Mouse (Mus musculus): Measurements from ENCODE around the gene Ptp4a2. TPM values are rescaled to one million over a fixed set of nuclear protein-coding genes. Genes with fewer than 3 reads are reported as not detected.

Gene Ptp4a2
- polyA plus RNA-seq, 1 experiment from 2014 or later: 383 TPM

GRCm38 (mm10) chr4:129811605-129812468, 818 bp downstream of the Ptp4a2 start:
- Histone ChIP-seq H3K4me1 (replicated peaks; ENCODE audit: insufficient read depth, low read length) (0 out of 2 replicates have a peak, but pooled peaks cover 3% of the 10 kb centered on the region), H3K9me3 (replicated peaks; ENCODE audit: low read length) (no peaks in the 10 kb centered on the region), H3K36me3 (ENCODE audit: insufficient read depth, low read length) (no peaks in the 10 kb centered on the region), H3K9ac (ENCODE audit: low read depth, low read length) (no peak overlapping the region), H3K27ac (peak overlapping the region; percentile 60), H3K4me3 (replicated peaks; ENCODE audit: low read depth, low read length) (peak overlapping the region; percentile 37; the same call in 1 of the 2 replicates), H3K27me3 (ENCODE audit: insufficient read depth, low read length) (no peaks in the 10 kb centered on the region), H3K4me2 (ENCODE audit: low read length) (peak overlapping the region; percentile 60)
- ATAC-seq (replicated peaks; ENCODE audit: low FRiP score, low read depth): no peak
- WGBS: 63% methylated on average over 14 of the region's 14 CpGs
- no peak for DNase-seq (ENCODE audit: low spot score)
- TF ChIP-seq CTCF (IDR thresholded peaks at IDR 0.05; ENCODE audit: low read depth): no peak

GRCm38 (mm10) chr4:129817591-129817990, 6.6 kb downstream of the Ptp4a2 start:
- TF ChIP-seq CTCF (IDR thresholded peaks at IDR 0.05; ENCODE audit: low read depth): no peak
- Histone ChIP-seq H3K36me3 (ENCODE audit: insufficient read depth, low read length) (no peaks in the 10 kb centered on the region), H3K27ac (0 out of 2 replicates have a peak overlapping the region, but pooled peaks have one; percentile 1), H3K4me3 (replicated peaks; ENCODE audit: low read depth, low read length) (no peak overlapping the region), H3K9me3 (replicated peaks; ENCODE audit: low read length) (no peaks in the 10 kb centered on the region), H3K9ac (ENCODE audit: low read depth, low read length) (no peak overlapping the region), H3K27me3 (ENCODE audit: insufficient read depth, low read length) (no peaks in the 10 kb centered on the region), H3K4me1 (replicated peaks; ENCODE audit: insufficient read depth, low read length) (peaks cover 15% of the 10 kb centered on the region; the same call in 1 of the 2 replicates), H3K4me2 (ENCODE audit: low read length) (no peak overlapping the region)
- ATAC-seq (replicated peaks; ENCODE audit: low FRiP score, low read depth): no peak
- 73% methylated on average over 6 of the region's 6 CpGs for WGBS
- DNase-seq (ENCODE audit: low spot score): no peak

GRCm38 (mm10) chr4:129818506-129819195, 7.6 kb downstream of the Ptp4a2 start:
- ATAC-seq (replicated peaks; ENCODE audit: low FRiP score, low read depth) (no peak), DNase-seq (ENCODE audit: low spot score) (peak; percentile 45)
- no peaks in the 10 kb centered on the region for H3K9me3 ChIP-seq (replicated peaks; ENCODE audit: low read length)
- H3K4me2 ChIP-seq (ENCODE audit: low read length): no peak overlapping the region
- H3K4me1 ChIP-seq (replicated peaks; ENCODE audit: insufficient read depth, low read length): peaks cover 23% of the 10 kb centered on the region
- H3K9ac ChIP-seq (ENCODE audit: low read depth, low read length): no peak overlapping the region
- H3K4me3 ChIP-seq (replicated peaks; ENCODE audit: low read depth, low read length): no peak overlapping the region
- peak overlapping the region; percentile 98 for H3K27ac ChIP-seq
- WGBS: 40% methylated on average over 10 of the region's 10 CpGs
- no peaks in the 10 kb centered on the region for H3K36me3 ChIP-seq (ENCODE audit: insufficient read depth, low read length)
- no peak for TF ChIP-seq CTCF (IDR thresholded peaks at IDR 0.05; ENCODE audit: low read depth)
- H3K27me3 ChIP-seq (ENCODE audit: insufficient read depth, low read length): no peaks in the 10 kb centered on the region

GRCm38 (mm10) chr4:129819712-129820336, 8.8 kb downstream of the Ptp4a2 start:
- under 1% methylated on average over 57 of the region's 83 CpGs for WGBS
- H3K27ac ChIP-seq: peak overlapping the region; percentile 98
- no peaks in the 10 kb centered on the region for H3K36me3 ChIP-seq (ENCODE audit: insufficient read depth, low read length)
- no peaks in the 10 kb centered on the region for H3K9me3 ChIP-seq (replicated peaks; ENCODE audit: low read length)
- ATAC-seq (replicated peaks; ENCODE audit: low FRiP score, low read depth) (peak; percentile 98), DNase-seq (ENCODE audit: low spot score) (peak; percentile 98)
- H3K4me1 ChIP-seq (replicated peaks; ENCODE audit: insufficient read depth, low read length): peaks cover 26% of the 10 kb centered on the region
- H3K4me3 ChIP-seq (replicated peaks; ENCODE audit: low read depth, low read length): peak overlapping the region; percentile 88
- H3K4me2 ChIP-seq (ENCODE audit: low read length): peak overlapping the region; percentile 62
- TF ChIP-seq CTCF (IDR thresholded peaks at IDR 0.05; ENCODE audit: low read depth): peak; percentile 26; the same call in 1 of the 2 replicates
- H3K27me3 ChIP-seq (ENCODE audit: insufficient read depth, low read length): no peaks in the 10 kb centered on the region
- H3K9ac ChIP-seq (ENCODE audit: low read depth, low read length): peak overlapping the region; percentile 97

GRCm38 (mm10) chr4:129820417-129821086, 9.5 kb downstream of the Ptp4a2 start:
- no peaks in the 10 kb centered on the region for H3K9me3 ChIP-seq (replicated peaks; ENCODE audit: low read length)
- under 1% methylated on average over 57 of the region's 79 CpGs for whole genome bisulfite sequencing
- H3K4me1 ChIP-seq (replicated peaks; ENCODE audit: insufficient read depth, low read length): peaks cover 26% of the 10 kb centered on the region
- DNase-seq (ENCODE audit: low spot score) (peak; percentile 74), ATAC-seq (replicated peaks; ENCODE audit: low FRiP score, low read depth) (peak; percentile 82)
- peak overlapping the region; percentile 98 for H3K27ac ChIP-seq
- no peaks in the 10 kb centered on the region for H3K36me3 ChIP-seq (ENCODE audit: insufficient read depth, low read length)
- peak overlapping the region; percentile 97 for H3K9ac ChIP-seq (ENCODE audit: low read depth, low read length)
- H3K4me2 ChIP-seq (ENCODE audit: low read length): peak overlapping the region; percentile 62
- no peak for TF ChIP-seq CTCF (IDR thresholded peaks at IDR 0.05; ENCODE audit: low read depth)
- H3K27me3 ChIP-seq (ENCODE audit: insufficient read depth, low read length): no peaks in the 10 kb centered on the region
- peak overlapping the region; percentile 88 for H3K4me3 ChIP-seq (replicated peaks; ENCODE audit: low read depth, low read length)

Measured in kidney, postnatal 0 days (tissue).